Mouse (Mus musculus): ENCODE measurements at regions not wholly inside any gene's neighbourhood (a gene's known extent, or its start where the extent isn't known, plus 50 kb on each side); places are given as distances from the start of the nearest gene placed in this dataset.

GRCm38 (mm10) chr12:52442337-52442736, 61.4 kb upstream of the Arhgap5 start:
- no peak for TF ChIP-seq TBP (IDR thresholded peaks at IDR 0.05; ENCODE audit: low read depth, low read length)
- no peak for TF ChIP-seq ZC3H11A (IDR thresholded peaks at IDR 0.05; ENCODE audit: low read depth, low read length)
- no peak for TF ChIP-seq BHLHE40 (IDR thresholded peaks at IDR 0.05; ENCODE audit: borderline replicate concordance, low read depth, low read length)
- TF ChIP-seq MEF2A (IDR thresholded peaks at IDR 0.05; ENCODE audit: extremely low read depth, insufficient replicate concordance, low read depth, low read length, poor library complexity, severe bottlenecking): no peak
- no peak for TF ChIP-seq CHD1 (IDR thresholded peaks at IDR 0.05; ENCODE audit: low read depth, low read length)
- TF ChIP-seq RAD21 (IDR thresholded peaks at IDR 0.05; ENCODE audit: low read depth, low read length): no peak
- TF ChIP-seq KAT2A (conservative IDR thresholded peaks at IDR 0.05; ENCODE audit: low read depth, low read length): no peak
- TF ChIP-seq RCOR1 (IDR thresholded peaks at IDR 0.05; ENCODE audit: low read depth, low read length): no peak
- TF ChIP-seq ETS1 (IDR thresholded peaks at IDR 0.05; ENCODE audit: low read depth, low read length): no peak
- TF ChIP-seq MYC (IDR thresholded peaks at IDR 0.05; ENCODE audit: low read depth, low read length): no peak
- TF ChIP-seq JUND (IDR thresholded peaks at IDR 0.05; ENCODE audit: low read depth, low read length): no peak
- no peak for TF ChIP-seq POLR2A (IDR thresholded peaks at IDR 0.05; ENCODE audit: control insufficient read depth in 1 of 2, insufficient read depth in 1 of 2, low read depth in 1 of 2, low read length in 2 of 2, poor library complexity in 1 of 2)
- TF ChIP-seq GABPA (IDR thresholded peaks at IDR 0.05; ENCODE audit: low read depth, low read length): no peak
- no peak for TF ChIP-seq ZKSCAN1 (IDR thresholded peaks at IDR 0.05; ENCODE audit: low read depth, low read length)
- TF ChIP-seq MXI1 (IDR thresholded peaks at IDR 0.05; ENCODE audit: low read depth, low read length): no peak
- no peak for TF ChIP-seq EP300 (IDR thresholded peaks at IDR 0.05; ENCODE audit: low read depth in 1 of 2, low read length in 2 of 2)
- TF ChIP-seq CTCF (IDR thresholded peaks at IDR 0.05 in 2 of 3, conservative IDR thresholded peaks at IDR 0.05 in 1 of 3; ENCODE audit: control insufficient read depth in 1 of 3, insufficient read depth in 1 of 3, low read depth in 2 of 3, low read length in 3 of 3, poor library complexity in 1 of 3, severe bottlenecking in 1 of 3): no peak
- no peak for TF ChIP-seq HCFC1 (IDR thresholded peaks at IDR 0.05; ENCODE audit: low read depth, low read length)
- TF ChIP-seq ZNF384 (IDR thresholded peaks at IDR 0.05; ENCODE audit: low read depth, low read length): no peak
- no peak for TF ChIP-seq ZMIZ1 (IDR thresholded peaks at IDR 0.05; ENCODE audit: low read depth, low read length)
- no peak for DNase-seq (ENCODE audit: low read depth, low spot score)
- no peak overlapping the region for H3K9ac ChIP-seq (ENCODE audit: control insufficient read depth, low read depth, low read length, poor library complexity, severe bottlenecking)
- no peaks in the 10 kb centered on the region for H3K36me3 ChIP-seq (ENCODE audit: control insufficient read depth in 1 of 2, insufficient read depth in 2 of 2, low read length in 2 of 2)
- no peak overlapping the region for H3K27ac ChIP-seq (ENCODE audit: control insufficient read depth, low read depth, low read length)
- no peak overlapping the region for H3K4me3 ChIP-seq (ENCODE audit: control insufficient read depth in 1 of 2, insufficient read depth in 1 of 2, low read depth in 2 of 2, low read length in 2 of 2)
- H3K79me2 ChIP-seq (ENCODE audit: control insufficient read depth, insufficient read depth, low read length, poor library complexity): no peaks in the 10 kb centered on the region
- no peaks in the 10 kb centered on the region for H3K4me1 ChIP-seq (ENCODE audit: control insufficient read depth in 1 of 2, insufficient read depth in 2 of 2, low read length in 2 of 2)
- peaks cover 0 to 4% of the 10 kb centered on the region in 2 experiments; a peak in 2 of 4 replicates for H3K27me3 ChIP-seq (ENCODE audit: control insufficient read depth in 1 of 2, insufficient read depth in 2 of 2, low read length in 2 of 2)
- no peaks in the 10 kb centered on the region for H3K9me3 ChIP-seq (replicated peaks; ENCODE audit: insufficient read depth, low read length)

GRCm38 (mm10) chr12:52445731-52446130, 58.0 kb upstream of the Arhgap5 start:
- Histone ChIP-seq H3K9ac (ENCODE audit: control insufficient read depth, low read depth, low read length, poor library complexity, severe bottlenecking) (no peak overlapping the region), H3K4me1 (ENCODE audit: control insufficient read depth in 1 of 2, insufficient read depth in 2 of 2, low read length in 2 of 2) (no peaks in the 10 kb centered on the region), H3K27ac (ENCODE audit: control insufficient read depth, low read depth, low read length) (no peak overlapping the region), H3K79me2 (ENCODE audit: control insufficient read depth, insufficient read depth, low read length, poor library complexity) (no peaks in the 10 kb centered on the region), H3K9me3 (replicated peaks; ENCODE audit: insufficient read depth, low read length) (no peaks in the 10 kb centered on the region), H3K4me3 (ENCODE audit: control insufficient read depth in 1 of 2, insufficient read depth in 1 of 2, low read depth in 2 of 2, low read length in 2 of 2) (no peak overlapping the region), H3K36me3 (ENCODE audit: control insufficient read depth in 1 of 2, insufficient read depth in 2 of 2, low read length in 2 of 2) (no peaks in the 10 kb centered on the region), H3K27me3 (ENCODE audit: control insufficient read depth in 1 of 2, insufficient read depth in 2 of 2, low read length in 2 of 2) (peaks cover 0 to 6% of the 10 kb centered on the region in 2 experiments; a peak in 2 of 4 replicates)
- TF ChIP-seq TAL1 (IDR thresholded peaks at IDR 0.05; ENCODE audit: low read length) (no peak), USF1 (IDR thresholded peaks at IDR 0.05; ENCODE audit: low read depth, low read length) (no peak)
- DNase-seq (ENCODE audit: low read depth, low spot score): no peak
